Mouse (Mus musculus) liver, embryonic 14.5 days (tissue): ENCODE results near the gene Gm10447.

Source experiments
- CTCF ChIP-seq: IDR thresholded peaks from 2 replicates; pipeline ENCODE4 v1.5.1; 2016; ENCODE audit warnings: antibody characterized with exemption, low read depth, control low read depth
- EP300 ChIP-seq: IDR thresholded peaks from 2 replicates; pipeline ENCODE4 v1.6.1; 2016; ENCODE audit warnings: antibody characterized with exemption, low read depth

- peak; percentile 90 for TF ChIP-seq CTCF
- no peak for TF ChIP-seq EP300
These were observed 9.5 kb upstream of the Gm10447 start for GRCm38 (mm10) chr11:53466231-53466971.
